Mouse (Mus musculus) neural tube, embryonic 15.5 days (tissue): Measurements from ENCODE around the gene Lrp2. TPM values are rescaled to one million over a fixed set of nuclear protein-coding genes. Genes with fewer than 3 reads are reported as not detected.
A peak's percentile ranks its signal among the peaks of the same experiment; 100 is the strongest.

Experiments used
- ATAC-seq: fragments of 200-750 bp; cut with Nextera tagmentation; 2 replicates; pipeline ENCODE4 v1.8.0; 2017; ENCODE audit warnings: mild to moderate bottlenecking, moderate TSS enrichment, moderate library complexity; ENCODE audit not compliant: low FRiP score
- H3K27ac ChIP-seq: fragments of 300-500 bp; sonication (generic); replicated peaks from 2 replicates; pipeline ENCODE4 v1.5.1; 2015; ENCODE audit warnings: mild to moderate bottlenecking, inconsistent platforms
- H3K27me3 ChIP-seq: fragments of 300-500 bp; sonication (generic); replicated peaks from 2 replicates; pipeline ENCODE4 v1.6.1; 2015; ENCODE audit warnings: inconsistent platforms
- H3K36me3 ChIP-seq: fragments of 300-500 bp; sonication (generic); 2 replicates; pipeline ENCODE4 v1.6.1; 2015; ENCODE audit warnings: inconsistent platforms
- H3K4me1 ChIP-seq: fragments of 300-500 bp; sonication (generic); 2 replicates; pipeline ENCODE4 v1.6.1; 2015; ENCODE audit warnings: inconsistent platforms
- H3K4me2 ChIP-seq: fragments of 300-500 bp; sonication (generic); 2 replicates; pipeline ENCODE4 v1.6.1; 2015; ENCODE audit warnings: inconsistent platforms, mild to moderate bottlenecking, moderate library complexity
- H3K4me3 ChIP-seq: fragments of 300-500 bp; sonication (generic); replicated peaks from 2 replicates; pipeline ENCODE4 v1.5.1; 2015; ENCODE audit warnings: mild to moderate bottlenecking, inconsistent platforms
- H3K9ac ChIP-seq: fragments of 300-500 bp; sonication (generic); replicated peaks from 2 replicates; pipeline ENCODE4 v1.6.1; 2015; ENCODE audit warnings: mild to moderate bottlenecking, inconsistent platforms
- H3K9me3 ChIP-seq: fragments of 300-500 bp; sonication (generic); replicated peaks from 2 replicates; pipeline ENCODE4 v1.6.1; 2016; ENCODE audit warnings: inconsistent platforms
- WGBS: fragments of 180-500 bp; shearing (Covaris S2); methylation state at CpG from one replicate; pipeline ENCODE4 v1.1.7; 2015; ENCODE audit warnings: mixed read lengths; 5-methylcytosine and 5-hydroxymethylcytosine counted together
- polyA plus RNA-seq: library from polyadenylated mRNA; unstranded; fragments of >200 nt; fragmentation: Nextera tagmentation; extraction: Ambion mirVana; gene quantifications from 2 replicates; pipeline ENCODE4 v1.2.1, GENCODE M21; 2015

The Lrp2 gene
- polyA plus RNA-seq, 1 experiment from 2014 or later: 0.46 TPM

GRCm38 (mm10) chr2:69603726-69604393 lies 18.0 kb upstream of the Lrp2 start:
- H3K36me3 ChIP-seq: no peaks in the 10 kb centered on the region
- no peaks in the 10 kb centered on the region for H3K9me3 ChIP-seq
- H3K4me2 ChIP-seq: no peak overlapping the region
- no peaks in the 10 kb centered on the region for H3K4me1 ChIP-seq
- 93% methylated on average over 7 of the region's 7 CpGs for WGBS
- H3K27ac ChIP-seq: no peak overlapping the region
- H3K9ac ChIP-seq: no peak overlapping the region
- no peaks in the 10 kb centered on the region for H3K27me3 ChIP-seq
- no peak overlapping the region for H3K4me3 ChIP-seq
- no peak for ATAC-seq

GRCm38 (mm10) chr2:69593168-69593567 lies 7.3 kb upstream of the Lrp2 start:
- no peaks in the 10 kb centered on the region for H3K36me3 ChIP-seq
- H3K4me1 ChIP-seq: no peaks in the 10 kb centered on the region
- ATAC-seq: no peak
- H3K27me3 ChIP-seq: peaks cover 10% of the 10 kb centered on the region
- H3K9ac ChIP-seq: no peak overlapping the region
- no peak overlapping the region for H3K4me3 ChIP-seq
- no peak overlapping the region for H3K4me2 ChIP-seq
- H3K27ac ChIP-seq: no peak overlapping the region
- 88% methylated on average over 2 of the region's 2 CpGs for WGBS
- H3K9me3 ChIP-seq: no peaks in the 10 kb centered on the region

GRCm38 (mm10) chr2:69592536-69592935 lies 6.7 kb upstream of the Lrp2 start:
- H3K9ac ChIP-seq: no peak overlapping the region
- no peak overlapping the region for H3K4me3 ChIP-seq
- H3K36me3 ChIP-seq: no peaks in the 10 kb centered on the region
- peaks cover 6% of the 10 kb centered on the region for H3K4me1 ChIP-seq
- no peaks in the 10 kb centered on the region for H3K9me3 ChIP-seq
- peaks cover 15% of the 10 kb centered on the region for H3K27me3 ChIP-seq
- 30% methylated on average over 1 of the region's 1 CpGs for WGBS
- H3K27ac ChIP-seq: no peak overlapping the region
- ATAC-seq: no peak
- H3K4me2 ChIP-seq: no peak overlapping the region

GRCm38 (mm10) chr2:69591966-69592505 lies 6.2 kb upstream of the Lrp2 start:
- H3K9ac ChIP-seq: no peak overlapping the region
- H3K36me3 ChIP-seq: no peaks in the 10 kb centered on the region
- H3K27me3 ChIP-seq: peaks cover 20% of the 10 kb centered on the region
- no peak overlapping the region for H3K4me2 ChIP-seq
- H3K27ac ChIP-seq: no peak overlapping the region
- no peak overlapping the region for H3K4me3 ChIP-seq
- no peaks in the 10 kb centered on the region for H3K9me3 ChIP-seq
- H3K4me1 ChIP-seq: peaks cover 11% of the 10 kb centered on the region
- ATAC-seq: no peak
- WGBS: 61% methylated on average over 7 of the region's 7 CpGs

- WGBS: 84% methylated on average over 1 of the region's 1 CpGs
- Histone ChIP-seq H3K27ac (no peak overlapping the region), H3K27me3 (peaks cover 31% of the 10 kb centered on the region), H3K36me3 (no peaks in the 10 kb centered on the region), H3K4me1 (peaks cover 25% of the 10 kb centered on the region), H3K9ac (no peak overlapping the region), H3K4me3 (no peak overlapping the region), H3K4me2 (no peak overlapping the region), H3K9me3 (no peaks in the 10 kb centered on the region)
- ATAC-seq: no peak
Observed at GRCm38 (mm10) chr2:69590548-69590947, 4.7 kb upstream of the Lrp2 start.

- under 1% methylated on average over 12 of the region's 23 CpGs for WGBS
- Histone ChIP-seq H3K36me3 (no peaks in the 10 kb centered on the region), H3K27me3 (peaks cover 50% of the 10 kb centered on the region), H3K9me3 (no peaks in the 10 kb centered on the region), H3K27ac (no peak overlapping the region), H3K4me2 (peak overlapping the region; percentile 100), H3K4me1 (peaks cover 37% of the 10 kb centered on the region), H3K9ac (peak overlapping the region; percentile 39; the same call in 1 of the 2 replicates), H3K4me3 (peak overlapping the region; percentile 39)
- ATAC-seq: no peak; the same call in 1 of the 2 replicates
Observed at GRCm38 (mm10) chr2:69587896-69588295, 2.0 kb upstream of the Lrp2 start.

GRCm38 (mm10) chr2:69586821-69587728 lies 1.2 kb upstream of the Lrp2 start:
- Histone ChIP-seq H3K9me3 (no peaks in the 10 kb centered on the region), H3K27ac (no peak overlapping the region), H3K9ac (0 out of 2 replicates have a peak overlapping the region, but pooled peaks have one; percentile 39), H3K36me3 (no peaks in the 10 kb centered on the region), H3K4me3 (peak overlapping the region; percentile 39), H3K4me1 (peaks cover 37% of the 10 kb centered on the region), H3K27me3 (peaks cover 56% of the 10 kb centered on the region), H3K4me2 (peak overlapping the region; percentile 100)
- ATAC-seq: no peak
- under 1% methylated on average over 26 of the region's 26 CpGs for WGBS

GRCm38 (mm10) chr2:69585191-69585885 lies 527 bp downstream of the Lrp2 start:
- no peak overlapping the region for H3K27ac ChIP-seq

GRCm38 (mm10) chr2:69584117-69584933 lies 1.5 kb downstream of the Lrp2 start:
- ATAC-seq: no peak
- H3K27ac ChIP-seq: no peak overlapping the region
- peaks cover 37% of the 10 kb centered on the region for H3K4me1 ChIP-seq
- WGBS: 3% methylated on average over 20 of the region's 20 CpGs
- H3K9ac ChIP-seq: no peak overlapping the region
- peak overlapping the region; percentile 100 for H3K4me2 ChIP-seq
- H3K9me3 ChIP-seq: no peaks in the 10 kb centered on the region
- peaks cover 52% of the 10 kb centered on the region for H3K27me3 ChIP-seq
- H3K36me3 ChIP-seq: no peaks in the 10 kb centered on the region
- H3K4me3 ChIP-seq: peak overlapping the region; percentile 72

More at GRCm38 (mm10) chr2:69585191-69585885, 527 bp downstream of the Lrp2 start:
- no peaks in the 10 kb centered on the region for H3K9me3 ChIP-seq
- no peaks in the 10 kb centered on the region for H3K36me3 ChIP-seq
- H3K4me3 ChIP-seq: peak overlapping the region; percentile 72
- H3K4me1 ChIP-seq: peaks cover 37% of the 10 kb centered on the region
- peak overlapping the region; percentile 54 for H3K9ac ChIP-seq
- peaks cover 56% of the 10 kb centered on the region for H3K27me3 ChIP-seq
- peak; percentile 65 for ATAC-seq
- H3K4me2 ChIP-seq: peak overlapping the region; percentile 100
- WGBS: under 1% methylated on average over 61 of the region's 61 CpGs

GRCm38 (mm10) chr2:69582861-69583260 lies 3.0 kb downstream of the Lrp2 start:
- Histone ChIP-seq H3K4me3 (no peak overlapping the region), H3K9me3 (no peaks in the 10 kb centered on the region), H3K9ac (no peak overlapping the region), H3K4me2 (no peak overlapping the region), H3K36me3 (no peaks in the 10 kb centered on the region), H3K27ac (no peak overlapping the region), H3K4me1 (peaks cover 34% of the 10 kb centered on the region), H3K27me3 (peaks cover 44% of the 10 kb centered on the region)
- ATAC-seq: no peak
- WGBS: 41% methylated on average over 7 of the region's 7 CpGs
